Mouse (Mus musculus) urinary bladder, adult 18-20 months (tissue): ENCODE results near the gene Gm2431.
A peak's percentile ranks its signal among the peaks of the same experiment; 100 is the strongest.
"Not testable (repeated sequence)": the region's sequence is repeated elsewhere in the genome, so short reads cannot be mapped to it uniquely, and the experiment has no call there.

ENCODE experiments used
- DNase-seq, 2 experiments: peaks; one replicate each; pipeline ENCODE4 v3.0.0; 2022; ENCODE audit warnings: low spot score in 2 of 2, mixed read lengths in 2 of 2

The Gm2431 gene

GRCm38 (mm10) chr7:142258254-142258653, at the start of gene Gm2431:
Gm2431 (minus strand) TSS chr7:142258354.
- not testable (repeated sequence) for DNase-seq

- DNase-seq = not testable (repeated sequence)
Measured at GRCm38 (mm10) chr7:142303929-142304328, 45.8 kb upstream of the Gm2431 start.

GRCm38 (mm10) chr7:142303249-142303648, 45.1 kb upstream of the Gm2431 start, which contains the start of gene Krtap5-4:
Krtap5-4 (plus strand) TSS chr7:142303549.
- DNase-seq = no peak

GRCm38 (mm10) chr7:142297018-142297417, 38.9 kb upstream of the Gm2431 start, which contains the start of gene Krtap5-1:
Krtap5-1 (minus strand) TSS chr7:142297118.
- DNase-seq = not testable (repeated sequence)

GRCm38 (mm10) chr7:142296108-142296507, 38.0 kb upstream of the Gm2431 start:
- not testable (repeated sequence) for DNase-seq

GRCm38 (mm10) chr7:142295418-142295817, 37.3 kb upstream of the Gm2431 start:
- no peak for DNase-seq

GRCm38 (mm10) chr7:142293851-142294250, 35.7 kb upstream of the Gm2431 start:
- not testable (repeated sequence) for DNase-seq

- not testable (repeated sequence) for DNase-seq
Measured at GRCm38 (mm10) chr7:142285910-142286612, 27.9 kb upstream of the Gm2431 start.

- peak; percentile 10 to 26 for DNase-seq
Measured at GRCm38 (mm10) chr7:142285130-142285835, 27.1 kb upstream of the Gm2431 start.

- peak; percentile 81 to 85 for DNase-seq
Measured at GRCm38 (mm10) chr7:142284615-142285080, 26.5 kb upstream of the Gm2431 start.

GRCm38 (mm10) chr7:142284023-142284591, 26.0 kb upstream of the Gm2431 start:
- DNase-seq = peak; percentile 37 to 60

- not testable (repeated sequence) for DNase-seq
Measured at GRCm38 (mm10) chr7:142282847-142283246, 24.7 kb upstream of the Gm2431 start.

- not testable (repeated sequence) for DNase-seq
Measured at GRCm38 (mm10) chr7:142279291-142279690, 21.1 kb upstream of the Gm2431 start.

- DNase-seq = peak in 1 of 2 experiments; percentile 65
Measured at GRCm38 (mm10) chr7:142278183-142278582, 20.0 kb upstream of the Gm2431 start.

- DNase-seq = not testable (repeated sequence)
Measured at GRCm38 (mm10) chr7:142274263-142274662, 16.1 kb upstream of the Gm2431 start, which contains the start of gene Gm4559. Gm4559 (minus strand) TSS chr7:142274363.

- no peak for DNase-seq
Measured at GRCm38 (mm10) chr7:142255517-142255916, 2.6 kb downstream of the Gm2431 start.

- DNase-seq = peak in 1 of 2 experiments; percentile 19
Measured at GRCm38 (mm10) chr7:142249824-142250223, 8.3 kb downstream of the Gm2431 start.

- no peak for DNase-seq
Measured at GRCm38 (mm10) chr7:142240978-142241377, 17.2 kb downstream of the Gm2431 start, which contains the start of gene Gm40460. Gm40460 (minus strand) TSS chr7:142241078.

GRCm38 (mm10) chr7:142231540-142231939, 26.6 kb downstream of the Gm2431 start:
- no peak for DNase-seq

GRCm38 (mm10) chr7:142229871-142230270, 28.3 kb downstream of the Gm2431 start, which contains the start of gene Krtap5-5:
Krtap5-5 (minus strand) TSS chr7:142229971.
- not testable (repeated sequence) for DNase-seq

- no peak for DNase-seq
Measured at GRCm38 (mm10) chr7:142224518-142224917, 33.6 kb downstream of the Gm2431 start.

GRCm38 (mm10) chr7:142212136-142212535, 46.0 kb downstream of the Gm2431 start:
- not testable (repeated sequence) for DNase-seq
